Mouse (Mus musculus) adrenal gland, postnatal 36 days (tissue): ENCODE results near the gene Dnm2. TPM values are rescaled to one million over a fixed set of nuclear protein-coding genes. Genes with fewer than 3 reads are reported as not detected.

Experiments used
- DNase-seq, 2 experiments: peaks; one replicate each; pipeline ENCODE4 v3.0.0; 2021; ENCODE audit warnings: mixed read lengths in 1 of 2
- long read RNA-seq, 2 experiments: library from polyadenylated mRNA; stranded (forward); transcript quantifications; one replicate each; pipeline ENCODE4 v2.0.0; 2021; ENCODE audit warnings: borderline sequencing depth in 2 of 2
- total RNA-seq, 2 experiments: library from RNA; stranded (reverse); gene quantifications; 2 replicates each; pipeline ENCODE4 v1.2.3; 2021

The Dnm2 gene
- 100 to 1,000 TPM in 1 of 2 experiments, 10 to 100 TPM in 1; 99.8 to 102 TPM for total RNA-seq
- long read RNA-seq, experiment 1, partial matches to known transcripts: 25 of 80 reads
- long read RNA-seq, experiment 1, other reads (novel, unspliced or antisense): 42 of 80 reads
- long read RNA-seq, experiment 2, transcript Dnm2-202 (20 exons, 3,450 nt): minor isoform, 5 of 42 reads
- long read RNA-seq, experiment 2, transcript Dnm2-206 (21 exons, 2,613 nt): major isoform, 8 of 42 reads
- long read RNA-seq, experiment 2, partial matches to known transcripts: 3 of 42 reads
- long read RNA-seq, experiment 2, other reads (novel, unspliced or antisense): 19 of 42 reads

DNA sequence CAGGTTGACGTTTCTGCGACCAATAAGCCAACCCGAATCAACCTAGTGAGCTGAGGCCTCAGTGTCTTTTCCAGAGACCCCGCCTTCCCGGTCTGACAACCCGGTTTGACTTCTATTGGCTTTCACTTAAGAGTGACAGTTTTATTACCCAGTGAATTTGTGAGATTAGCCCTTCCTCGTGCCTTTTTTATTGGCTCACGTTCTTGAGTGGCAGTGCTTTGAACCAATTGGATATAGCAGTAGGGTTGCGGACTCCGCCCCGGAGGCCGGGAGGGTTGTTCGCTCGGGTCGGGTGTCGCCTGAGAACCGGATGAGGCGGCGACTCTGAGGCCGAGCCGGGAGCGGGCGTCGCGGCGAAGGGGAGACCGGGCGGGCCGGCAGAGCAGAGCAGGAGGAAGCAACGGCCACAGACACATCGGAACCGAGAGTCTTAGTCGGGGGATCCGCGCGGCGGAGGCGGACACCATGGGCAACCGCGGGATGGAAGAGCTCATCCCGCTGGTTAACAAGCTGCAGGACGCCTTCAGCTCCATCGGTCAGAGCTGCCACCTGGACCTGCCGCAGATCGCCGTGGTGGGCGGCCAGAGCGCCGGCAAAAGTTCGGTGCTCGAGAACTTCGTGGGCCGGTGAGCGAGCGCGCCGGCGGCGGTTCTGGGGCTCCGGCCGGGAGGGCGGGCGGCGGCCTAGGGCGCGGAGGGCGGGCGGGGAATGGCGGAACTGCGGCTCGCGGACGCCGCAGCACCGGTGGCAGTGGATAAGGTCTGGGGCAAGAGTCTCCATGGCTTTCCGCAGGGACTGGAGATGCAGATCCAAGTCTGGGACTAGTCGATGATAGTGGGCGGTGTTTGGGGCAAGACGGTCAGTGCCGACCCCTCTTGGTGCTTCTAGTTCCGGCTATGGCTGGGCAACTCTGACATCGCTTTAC lies at the start of gene Dnm2:
Dnm2 (plus strand) TSS at position 278 of the 925 bp plus-strand sequence.
- DNase-seq: peak; percentile 96 to 97

DNA sequence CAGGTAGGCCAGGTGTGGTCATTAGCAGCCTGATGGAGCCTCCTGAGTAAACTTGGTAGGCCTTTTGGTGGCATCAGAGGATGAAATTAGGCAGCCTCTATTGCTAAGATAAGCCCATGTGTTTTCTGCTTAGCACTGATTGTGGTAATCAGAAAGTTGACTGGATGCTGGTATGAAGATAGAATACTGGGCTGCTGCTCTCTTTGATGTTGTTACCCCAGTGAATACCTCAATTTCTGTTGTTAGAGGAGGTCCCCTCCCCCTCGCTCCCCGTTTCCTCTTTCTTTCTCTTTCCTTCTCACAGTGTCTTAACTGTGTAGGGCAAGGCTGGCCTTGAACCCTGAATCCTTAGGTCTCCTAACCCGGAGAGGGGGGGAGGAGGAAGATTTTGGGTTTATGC lies 45.5 kb upstream of the Dnm2 start:
- no peak for DNase-seq

DNA sequence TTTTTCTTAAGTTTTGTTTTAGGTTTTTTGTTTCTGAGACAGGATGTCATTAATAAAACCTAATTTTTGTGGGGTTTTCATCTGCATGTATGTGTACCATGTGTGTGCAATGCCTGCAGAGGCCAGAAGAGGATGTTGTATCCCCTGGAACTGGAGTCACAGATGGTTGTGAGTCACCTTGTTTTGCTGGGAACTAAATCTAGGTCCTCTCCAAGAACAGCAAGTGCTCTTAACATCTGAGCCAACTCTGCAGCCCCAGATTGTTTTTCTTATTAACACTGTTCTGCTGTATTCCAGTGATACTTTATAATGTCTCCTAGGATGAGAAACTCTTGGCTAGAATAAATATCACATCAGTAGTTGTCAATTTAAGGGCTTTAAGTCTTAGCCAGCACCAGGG lies 43.8 kb upstream of the Dnm2 start:
- no peak for DNase-seq

DNA sequence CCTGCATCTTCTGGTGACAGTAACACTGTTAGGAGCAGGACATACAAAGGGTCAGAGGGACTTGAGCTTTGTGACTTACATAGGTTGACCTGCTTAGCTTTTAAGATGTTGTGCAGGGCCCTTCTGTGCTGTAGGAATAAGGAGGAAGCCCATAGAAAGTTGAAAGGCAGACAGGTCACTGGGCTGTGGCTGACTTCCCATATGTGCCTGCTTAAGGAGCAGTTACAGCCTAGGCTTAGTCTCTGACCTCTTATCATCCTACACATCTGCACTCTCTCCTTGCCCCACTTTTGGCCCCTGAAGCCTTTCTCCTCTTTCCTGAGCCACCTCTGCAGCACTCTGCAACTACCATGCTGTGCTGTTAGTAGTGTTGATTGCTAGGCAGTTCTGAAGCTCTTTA lies 40.7 kb upstream of the Dnm2 start:
- no peak for DNase-seq

DNA sequence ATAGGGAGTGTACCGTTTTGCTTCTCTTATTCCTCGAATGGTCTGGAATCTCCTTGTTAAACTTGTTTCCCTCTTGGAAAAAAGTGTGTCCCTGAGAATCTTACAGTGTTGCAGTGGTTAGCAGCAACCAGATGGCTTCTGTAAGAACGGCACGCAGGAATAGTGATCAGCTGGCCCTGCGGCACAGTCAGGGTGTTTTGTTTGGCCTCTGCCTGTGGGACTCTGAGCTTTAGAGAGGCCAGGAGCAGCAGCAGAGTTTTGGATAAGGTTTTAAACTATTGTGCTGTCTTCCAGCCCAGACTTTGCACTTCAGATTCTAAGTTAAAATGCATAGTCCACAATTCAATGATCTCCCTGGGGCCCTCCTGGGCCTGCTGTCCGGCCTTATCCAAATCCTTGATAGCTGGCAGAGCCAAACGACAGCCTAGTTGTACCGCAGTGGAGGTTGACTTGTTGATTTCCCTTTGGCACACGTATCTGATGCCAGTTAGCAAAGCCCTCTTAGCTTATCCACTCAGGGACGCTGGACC lies 32.0 kb upstream of the Dnm2 start:
- DNase-seq: no peak

DNA sequence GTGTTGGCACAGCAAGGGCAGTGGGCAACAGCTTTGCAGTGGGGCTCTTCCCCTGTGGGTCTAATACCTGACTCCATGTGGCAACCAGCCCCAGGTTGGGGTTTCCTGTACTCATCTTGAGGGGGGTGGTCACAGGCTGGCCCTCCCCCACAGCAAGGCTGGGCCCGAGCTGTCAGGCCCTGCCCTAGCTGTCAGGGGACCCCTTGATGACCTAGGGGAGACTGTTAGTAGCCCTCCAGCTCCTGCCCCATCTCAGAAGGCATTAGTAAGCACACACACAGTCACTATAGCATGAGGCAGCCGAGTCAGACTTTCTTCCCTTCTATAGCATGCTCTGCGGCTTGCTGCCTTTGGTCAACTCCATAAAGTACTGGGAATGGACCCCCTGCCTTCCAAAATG lies 29.0 kb upstream of the Dnm2 start:
- DNase-seq: no peak

DNA sequence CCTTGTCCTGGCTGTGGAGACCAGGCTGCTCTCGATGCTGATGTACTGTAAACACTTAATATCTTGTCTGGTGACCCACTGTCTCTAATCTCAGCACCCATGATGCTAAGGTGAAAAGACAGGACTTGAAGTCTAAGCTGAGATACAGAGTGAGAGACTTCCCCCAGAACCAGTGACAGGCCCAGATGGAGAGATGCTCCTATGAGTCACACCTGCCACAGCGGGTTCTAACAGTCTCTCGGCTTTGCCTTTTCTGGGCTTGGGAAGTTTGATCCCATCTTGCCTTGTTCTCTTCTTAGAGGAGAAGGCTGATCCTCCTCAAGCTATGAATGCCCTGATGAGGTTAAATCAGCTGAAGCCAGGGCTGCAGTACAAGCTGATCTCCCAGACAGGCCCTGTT lies 27.5 kb upstream of the Dnm2 start:
- DNase-seq: no peak

DNA sequence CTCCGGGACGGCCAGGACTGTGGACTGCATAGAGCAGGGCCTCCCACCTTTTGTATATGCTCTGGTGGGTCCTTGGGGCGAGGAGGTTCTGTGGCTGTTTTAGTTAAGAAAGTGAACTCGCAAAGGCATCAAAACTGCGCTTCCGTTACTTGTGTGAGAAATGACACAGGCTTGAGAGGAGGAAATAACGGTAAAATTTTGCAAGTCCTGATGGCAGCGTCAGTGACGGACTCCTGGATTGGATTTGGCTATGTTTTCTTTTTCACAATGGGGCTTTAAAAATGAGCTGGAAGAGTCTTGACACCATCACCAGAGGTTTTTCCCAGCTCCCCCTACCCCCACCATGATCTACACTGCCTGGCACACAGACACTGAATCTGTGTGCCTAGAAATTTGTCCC lies 23.7 kb upstream of the Dnm2 start:
- DNase-seq: no peak

DNA sequence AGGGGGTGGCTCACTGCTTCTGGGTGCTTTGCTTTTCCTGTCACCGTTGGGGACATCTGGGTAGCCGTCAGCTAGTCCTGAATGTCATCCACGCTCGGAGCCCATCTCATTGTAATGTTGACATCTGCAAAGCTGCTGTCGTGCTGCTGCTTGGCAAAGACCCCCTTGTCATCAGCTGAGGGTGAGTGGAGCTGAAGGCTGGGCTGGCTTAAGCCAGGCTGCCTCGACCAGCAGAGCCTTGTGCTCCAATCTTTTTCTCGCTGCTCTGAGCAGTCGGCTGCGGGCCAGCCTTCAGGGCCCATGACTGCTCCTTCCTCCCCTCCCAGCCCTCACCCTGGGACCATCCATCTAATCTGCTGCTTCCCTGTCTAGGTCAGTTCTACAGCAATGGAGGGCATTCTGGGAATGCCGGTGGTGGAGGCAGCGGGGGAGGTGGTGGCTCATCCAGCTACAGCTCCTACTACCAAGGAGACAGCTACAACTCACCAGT lies 21.9 kb upstream of the Dnm2 start:
- no peak for DNase-seq

DNA sequence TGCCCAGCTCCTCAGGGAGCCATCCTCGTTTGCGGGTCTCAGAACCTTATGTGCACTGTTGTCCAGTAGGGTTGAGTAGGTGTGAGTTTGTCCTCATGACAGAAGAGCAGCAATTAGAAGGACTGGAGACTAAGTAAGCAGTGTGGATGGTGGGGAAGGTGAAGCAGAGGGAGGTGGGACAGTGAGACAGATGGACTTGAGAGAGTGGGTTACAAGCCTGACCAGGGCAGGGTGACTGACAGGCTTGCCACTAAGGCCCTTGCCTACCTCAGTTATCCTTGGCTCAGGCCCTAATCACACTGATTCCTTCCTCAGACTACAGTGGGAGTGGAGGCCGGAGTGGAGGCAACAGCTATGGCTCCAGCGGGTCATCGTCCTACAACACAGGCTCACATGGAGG lies 21.0 kb upstream of the Dnm2 start:
- DNase-seq: no peak

DNA sequence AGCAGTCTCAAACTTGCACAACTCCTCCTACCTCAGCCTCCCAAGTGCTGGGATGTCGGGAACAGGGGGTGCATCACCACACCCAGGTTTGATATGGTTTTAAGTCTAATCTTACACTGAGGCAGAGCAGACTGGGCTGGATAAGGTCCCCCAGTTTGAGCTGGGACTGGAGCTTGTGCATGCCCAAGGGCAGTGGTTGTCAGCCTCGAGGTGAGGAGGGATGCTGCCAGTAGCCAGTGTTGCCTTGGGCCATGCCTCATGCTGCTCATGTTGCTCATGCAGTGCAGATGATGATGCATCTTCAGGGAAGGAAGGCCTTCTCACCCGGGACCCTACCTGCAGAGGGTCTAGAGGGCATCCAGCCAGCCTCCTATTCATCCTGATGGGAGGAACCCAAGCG lies 19.2 kb upstream of the Dnm2 start:
- no peak for DNase-seq

DNA sequence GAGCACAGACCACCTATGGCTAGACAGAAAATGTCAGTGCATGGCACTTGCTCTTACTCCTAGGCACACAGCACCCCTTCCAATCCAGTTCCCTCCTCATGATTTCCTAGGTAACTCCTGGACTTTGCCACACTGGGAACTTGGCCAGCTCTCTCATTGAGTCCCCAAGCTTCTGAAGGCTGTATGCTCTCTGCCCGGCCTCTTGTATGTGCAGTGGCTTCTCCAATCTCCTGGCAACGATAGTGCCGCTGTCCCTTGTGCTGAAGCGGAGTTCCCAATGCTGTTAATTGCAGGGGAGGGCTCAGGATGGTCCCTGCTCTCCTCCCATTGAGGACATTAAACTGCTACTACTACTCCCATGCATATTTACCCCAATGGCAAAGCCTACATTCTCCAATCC lies 16.8 kb upstream of the Dnm2 start:
- DNase-seq: peak; percentile 58 to 71

DNA sequence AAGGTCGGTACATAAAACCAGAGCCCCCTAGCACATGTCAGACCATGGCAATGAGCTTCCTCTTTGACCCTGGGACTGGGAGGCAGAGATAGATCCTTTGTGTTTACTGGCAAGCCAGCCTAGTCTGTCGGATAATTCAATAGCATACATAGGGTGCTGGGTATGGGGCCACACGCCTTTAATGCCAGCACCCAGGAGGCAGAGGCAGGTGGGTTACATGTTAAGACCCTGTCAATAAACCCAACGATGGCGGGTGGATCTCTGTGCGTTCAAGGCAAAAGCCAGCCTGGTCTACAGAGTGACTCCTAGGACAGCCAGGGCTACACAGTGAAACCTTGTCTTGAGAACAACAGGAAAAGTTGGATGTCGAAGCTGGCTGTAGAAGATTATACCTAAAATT lies 16.1 kb upstream of the Dnm2 start:
- DNase-seq: no peak

DNA sequence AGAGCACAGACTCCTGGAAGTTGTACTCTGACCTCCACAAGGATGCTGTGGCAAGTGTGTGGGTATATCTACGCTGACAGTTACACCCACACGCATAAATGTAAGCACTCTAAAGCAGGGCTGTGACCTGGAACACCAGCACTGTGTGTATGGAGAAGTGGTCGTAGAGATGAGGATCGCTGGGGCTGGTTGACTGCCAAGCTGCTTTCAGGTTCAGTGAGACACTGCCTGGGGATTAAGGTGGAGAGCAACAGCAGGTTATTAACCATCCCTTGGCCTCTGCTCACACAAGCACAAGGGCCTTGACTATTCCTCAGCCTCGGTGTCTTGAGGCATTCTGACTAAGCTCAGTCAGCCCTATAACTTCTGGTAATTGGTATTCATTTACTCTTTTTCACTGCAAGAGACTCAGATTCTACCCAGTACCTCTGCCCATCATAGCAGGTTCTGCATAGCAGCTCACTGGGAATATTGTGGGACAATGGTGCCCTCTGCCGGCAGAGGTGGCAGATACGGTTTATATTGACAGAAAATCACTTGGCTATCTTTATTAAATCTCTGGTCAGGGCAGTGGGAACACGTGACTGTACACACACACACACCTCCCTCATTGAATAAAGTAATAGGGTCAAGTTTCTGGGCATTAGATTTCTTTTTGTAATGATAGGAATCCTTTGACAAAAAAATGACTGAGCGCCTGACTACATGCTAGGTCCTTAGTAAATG lies 15.0 kb upstream of the Dnm2 start:
- DNase-seq: peak; percentile 89 to 90

DNA sequence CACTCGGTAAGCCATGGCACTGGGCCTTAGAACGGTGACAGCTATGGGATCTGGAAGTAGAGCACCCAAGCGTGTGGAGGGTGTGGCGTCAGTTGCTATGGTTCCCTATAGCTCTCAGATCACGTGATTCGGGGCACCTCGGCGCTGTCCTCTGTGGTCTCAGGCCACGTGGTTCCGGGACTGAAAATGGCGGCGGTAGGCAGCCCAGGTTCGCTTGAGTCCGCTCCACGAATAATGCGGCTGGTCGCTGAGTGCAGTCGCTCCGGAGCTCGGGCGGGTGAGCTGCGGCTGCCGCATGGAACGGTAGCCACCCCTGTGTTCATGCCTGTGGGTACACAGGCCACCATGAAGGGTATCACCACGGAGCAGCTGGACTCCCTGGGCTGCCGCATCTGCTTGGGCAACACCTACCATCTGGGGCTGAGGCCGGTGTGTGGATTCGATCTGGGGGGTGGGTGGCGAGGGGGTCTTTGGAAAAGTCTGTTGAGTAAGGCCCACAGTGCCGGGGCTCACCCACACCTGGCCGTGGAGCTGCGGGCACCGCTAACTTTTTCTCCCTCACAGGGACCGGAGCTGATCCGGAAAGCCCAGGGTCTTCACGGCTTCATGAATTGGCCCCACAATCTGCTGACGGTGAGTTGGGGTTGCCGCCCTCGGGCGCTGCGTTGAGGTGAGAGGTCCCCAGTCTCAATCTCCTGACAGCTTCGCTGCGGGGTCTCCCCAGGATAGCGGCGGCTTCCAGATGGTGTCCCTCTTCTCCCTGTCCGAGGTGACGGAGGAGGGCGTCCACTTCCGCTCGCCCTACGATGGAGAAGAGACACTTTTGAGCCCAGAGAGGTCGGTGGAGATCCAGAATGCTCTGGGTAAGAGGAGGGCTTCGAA lies 12.8 kb upstream of the Dnm2 start, which contains the start of gene Qtrt1:
Qtrt1 (plus strand) TSS at position 169 of the 882 bp plus-strand sequence.
- peak; percentile 88 to 89 for DNase-seq

DNA sequence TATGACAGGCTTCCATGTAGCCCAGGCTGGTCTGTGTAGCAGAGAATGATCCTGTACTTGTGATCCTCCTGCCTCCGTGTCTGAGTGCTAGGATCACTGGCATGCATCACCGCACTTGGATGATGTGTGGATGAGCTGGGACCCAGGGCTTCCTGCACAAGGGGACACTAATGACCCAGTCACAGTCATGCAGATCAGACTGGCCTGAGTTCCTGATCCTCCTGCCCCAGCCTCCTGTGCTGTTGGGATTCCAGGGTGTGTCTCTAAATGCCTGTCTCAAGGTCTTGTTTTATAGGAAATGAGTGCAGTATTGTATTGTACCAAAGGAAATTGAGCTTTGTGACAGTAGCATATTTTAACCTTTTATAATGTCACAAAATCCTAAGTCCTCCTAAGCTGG lies 6.8 kb upstream of the Dnm2 start:
- DNase-seq: no peak

DNA sequence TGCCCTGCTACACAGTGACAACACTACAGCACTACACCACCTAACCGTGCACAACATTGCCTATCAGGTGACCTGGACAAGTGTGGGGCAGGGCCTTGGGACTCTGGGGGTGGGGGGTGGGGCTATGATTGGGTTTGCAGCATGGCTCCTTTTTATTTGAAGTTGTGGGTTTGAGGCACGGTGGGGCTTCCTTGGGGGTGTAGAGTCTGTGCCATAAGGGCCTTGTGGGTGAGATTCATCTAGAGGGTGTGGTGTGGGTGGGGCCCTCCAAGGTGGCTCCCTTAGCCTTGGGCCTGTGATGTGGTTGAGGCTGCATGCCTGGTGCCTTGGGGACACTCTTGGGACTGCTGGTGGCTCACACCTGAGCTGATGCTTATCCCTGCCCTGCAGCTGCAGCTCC lies 5.1 kb upstream of the Dnm2 start:
- DNase-seq: no peak

DNA sequence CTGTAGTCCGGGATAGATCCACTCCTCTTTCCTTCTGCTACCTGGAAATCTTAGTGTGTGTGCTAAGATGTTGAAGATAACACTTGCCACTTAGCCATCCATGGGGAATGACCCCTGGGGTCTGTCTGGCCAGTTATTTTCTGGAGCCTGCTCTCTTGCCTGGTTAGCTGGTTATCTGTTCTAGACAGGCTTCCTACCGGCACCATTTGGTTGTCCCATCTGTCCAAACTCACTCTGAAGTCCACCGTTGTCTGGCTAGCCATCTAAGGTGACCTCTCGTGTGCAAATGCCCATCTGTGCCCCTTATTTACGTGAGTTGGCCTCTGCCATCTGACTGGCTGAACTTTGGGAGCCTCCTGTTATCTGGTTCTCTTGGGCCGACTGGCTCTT lies 843 bp downstream of the Dnm2 start:
- no peak for DNase-seq

DNA sequence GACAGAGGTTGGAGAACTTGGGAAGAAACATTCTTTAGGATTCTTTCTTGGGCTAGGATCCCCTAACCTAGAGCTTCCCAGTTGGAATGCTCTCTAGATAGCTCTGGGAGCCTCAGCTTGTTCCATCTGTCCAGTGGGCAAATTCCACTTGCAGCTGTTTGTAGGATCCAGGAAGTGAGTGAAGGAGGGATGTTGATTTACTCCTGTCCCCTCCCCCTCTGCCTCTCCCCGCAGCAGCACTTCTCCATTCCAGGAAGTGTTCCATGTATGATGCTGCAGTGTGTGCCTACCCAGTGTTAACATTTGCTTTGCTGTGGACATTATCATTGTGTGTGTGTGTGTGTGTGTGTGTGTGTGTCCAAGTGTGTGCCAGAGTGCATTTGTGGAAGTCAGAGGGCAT lies 1.3 kb downstream of the Dnm2 start:
- peak in 1 of 2 experiments; percentile 35 for DNase-seq

DNA sequence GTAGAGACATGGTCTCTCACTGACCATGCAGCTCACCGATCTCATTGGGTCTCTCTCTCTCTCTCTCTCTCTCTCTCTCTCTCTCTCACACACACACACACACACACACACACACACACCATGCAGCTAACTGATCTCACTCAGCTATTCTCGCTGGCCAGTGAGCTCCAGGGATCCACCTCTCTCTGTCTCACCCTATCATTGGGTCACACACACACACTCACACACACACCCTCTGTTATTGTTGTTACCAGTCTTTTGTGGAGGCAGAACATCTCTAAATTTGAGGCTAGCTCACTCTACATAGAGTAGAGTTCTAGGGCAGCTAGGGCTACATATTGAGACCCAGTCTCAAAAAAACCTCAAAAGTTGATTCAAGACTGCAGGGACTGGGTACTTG lies 1.8 kb downstream of the Dnm2 start:
- no peak for DNase-seq

DNA sequence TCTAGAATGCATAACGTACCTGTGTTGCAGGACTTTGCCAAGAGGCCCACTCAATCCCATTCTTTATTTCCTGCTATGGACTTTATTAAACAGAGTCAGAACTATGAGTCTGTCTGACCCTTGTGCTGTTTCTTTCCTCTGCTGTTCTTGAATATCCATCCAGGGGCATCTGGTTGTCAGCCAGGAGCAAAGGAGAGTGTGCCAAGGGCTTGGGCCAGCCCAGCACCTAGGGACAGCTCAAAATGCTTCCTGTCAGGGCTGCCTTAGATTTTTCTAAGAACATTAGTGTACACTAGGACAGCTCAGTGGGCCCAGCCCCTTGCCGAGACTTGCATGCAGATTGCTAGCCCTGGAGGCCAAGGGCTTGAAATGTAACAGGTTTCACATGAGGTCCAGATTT lies 3.1 kb downstream of the Dnm2 start:
- DNase-seq: peak; percentile 57 to 61
